23 mouse cellular contexts compared by ENCODE assay signal in genomic region chr10:126660024-126660423, GRCm38 (mm10).
"Had no signal": no experiment of that assay in that cellular context is flagged by ENCODE, and none has a peak within 500 bp of the region (broad histone marks: within the 10 kb centered on the region; RNA-seq: fewer than 3 reads in every experiment).

No protein-coding gene starts in this region.

- H3K9me3 ChIP-seq: heart, embryonic 10.5 days; hindbrain, embryonic 10.5 days; hindbrain, embryonic 15.5 days; intestine, embryonic 15.5 days; limb, embryonic 15.5 days had no signal

- H3K4me1 ChIP-seq: heart, embryonic 10.5 days; heart, embryonic 12.5 days; hindbrain, embryonic 10.5 days; hindbrain, embryonic 15.5 days; intestine, embryonic 15.5 days; liver, embryonic 12.5 days had no signal

- H3K27me3 ChIP-seq: heart, embryonic 12.5 days; hindbrain, embryonic 15.5 days; intestine, embryonic 15.5 days; limb, embryonic 15.5 days; liver, embryonic 12.5 days had no signal

- ATAC-seq: forebrain, embryonic 16.5 days; inflammation-experienced regulatory T-cells, adult 6 months; intestine, embryonic 15.5 days; intestine, postnatal 0 days; liver, embryonic 12.5 days had no signal

- H3K4me3 ChIP-seq: gastrocnemius, adult 2 months; heart, embryonic 10.5 days; heart, embryonic 12.5 days; hindbrain, embryonic 10.5 days; hindbrain, embryonic 15.5 days; intestine, embryonic 15.5 days; layer of hippocampus, adult 2 months; left cerebral cortex, adult 2 months; limb, embryonic 15.5 days; liver, embryonic 12.5 days had no signal

- H3K9ac ChIP-seq: heart, embryonic 12.5 days; hindbrain, embryonic 15.5 days; intestine, embryonic 15.5 days; limb, embryonic 15.5 days; liver, embryonic 12.5 days had no signal

- H3K27ac ChIP-seq: gastrocnemius, adult 2 months; heart, embryonic 10.5 days; hindbrain, embryonic 10.5 days; hindbrain, embryonic 15.5 days; intestine, embryonic 15.5 days; layer of hippocampus, adult 2 months; left cerebral cortex, adult 2 months; limb, embryonic 15.5 days; liver, embryonic 12.5 days had no signal

- H3K36me3 ChIP-seq: heart, embryonic 10.5 days; heart, embryonic 12.5 days; hindbrain, embryonic 10.5 days; hindbrain, embryonic 15.5 days; intestine, embryonic 15.5 days; limb, embryonic 15.5 days; liver, embryonic 12.5 days had no signal

- H3K4me2 ChIP-seq: heart, embryonic 12.5 days; hindbrain, embryonic 15.5 days; intestine, embryonic 15.5 days; limb, embryonic 15.5 days; liver, embryonic 12.5 days had no signal

- DNase-seq: gastrocnemius, adult 2 months; gastrocnemius, postnatal 10 days; gastrocnemius, postnatal 25 days; heart, adult 18-20 months; heart, postnatal 10 days; heart, postnatal 4 days; kidney, adult 18-20 months; kidney, adult 8-10 months; kidney, postnatal 10 days; kidney, postnatal 25 days; kidney, postnatal 4 days had no signal
